Mouse (Mus musculus) bone marrow macrophage, adult 2 months (primary cell): ENCODE results near the gene Tlr13.

Experiments used
- CTCF ChIP-seq: IDR thresholded peaks from 2 replicates; pipeline ENCODE4 v1.5.1; 2012; ENCODE audit warnings: low read depth, mild to moderate bottlenecking, low read length, moderate library complexity
- POLR2A ChIP-seq: IDR thresholded peaks from 2 replicates; pipeline ENCODE4 v1.6.1; 2012; ENCODE audit warnings: mild to moderate bottlenecking, low read depth, low read length, borderline replicate concordance

GRCm38 (mm10) chrX:106189356-106189755, 46.4 kb downstream of the Tlr13 start:
- TF ChIP-seq CTCF (no peak), POLR2A (no peak)
